In the genomic region with DNA sequence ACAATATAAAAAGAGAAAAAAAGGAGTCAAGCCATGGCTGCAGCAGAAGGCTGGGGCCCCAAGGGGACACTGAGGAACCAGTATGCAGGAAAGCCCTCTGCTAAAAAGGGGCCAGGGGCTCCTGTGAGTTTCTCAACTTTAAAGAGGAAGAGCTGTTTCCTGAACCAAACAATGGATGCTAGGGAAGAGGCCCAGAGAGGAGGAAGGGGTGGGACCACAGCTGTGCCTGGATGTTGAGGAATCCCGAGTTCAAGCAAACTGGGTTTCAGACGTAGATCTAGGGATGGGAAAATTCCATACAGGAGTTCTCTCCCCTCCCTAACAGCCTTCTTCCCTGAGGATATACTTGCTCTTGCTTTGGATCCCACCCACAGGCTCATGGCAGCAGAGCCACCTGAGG, we compare ENCODE assay signal across 11 mouse cellular contexts. TPM values are rescaled to one million over a fixed set of nuclear protein-coding genes. Genes with fewer than 3 reads are reported as not detected.
DNase-seq lines count a peak whose midpoint lies in the region; ATAC-seq lines count a peak whose summit lies in the region.
"Had no signal": no experiment of that assay in that cellular context is flagged by ENCODE, and none has a peak within 500 bp of the region (broad histone marks: within the 10 kb centered on the region; RNA-seq: fewer than 3 reads in every experiment).

No protein-coding gene starts in this region.

- H3K9me3 ChIP-seq in lung, embryonic 16.5 days (ENCODE audit: control insufficient read depth, low read length) = no peaks in the 10 kb centered on the region; the same call in 1 of the 2 replicates
- H3K9me3 ChIP-seq: megakaryocyte, embryonic 14.5 days had no signal

- H3K4me1 ChIP-seq in lung, embryonic 16.5 days (replicated peaks; ENCODE audit: control insufficient read depth, insufficient read depth, low read length) = peaks cover 2% of the 10 kb centered on the region; the same call in 1 of the 2 replicates

- H3K4me3 ChIP-seq in lung, embryonic 16.5 days (ENCODE audit: low read length) = no peak overlapping the region
- H3K4me3 ChIP-seq: erythroblast, embryonic 14.5 days; megakaryocyte, embryonic 14.5 days had no signal

- 41% methylated on average over 2 of the region's 2 CpGs for WGBS in lung, embryonic 16.5 days

- DNase-seq in adrenal gland, adult 2 months = peak; percentile 35
- DNase-seq in adrenal gland, postnatal 4 days (ENCODE audit: low spot score in 2 of 2) = no peak
- no peak for DNase-seq in lung, postnatal 14 days
- DNase-seq in heart, postnatal 4 days = peak; percentile 37
- DNase-seq in lung, postnatal 4 days = peak; percentile 38 to 59
- no peak for DNase-seq in adrenal gland, adult 18-20 months (ENCODE audit: low spot score in 2 of 2)
- no peak for DNase-seq in cerebellum, adult 8-10 months

- peaks cover 42% of the 10 kb centered on the region for H3K36me3 ChIP-seq in lung, embryonic 16.5 days (ENCODE audit: control insufficient read depth, insufficient read depth, low read length)

- peak overlapping the region; percentile 52 for H3K27ac ChIP-seq in lung, embryonic 16.5 days (ENCODE audit: low read length)

- no peak overlapping the region; the same call in 1 of the 2 replicates for H3K4me2 ChIP-seq in lung, embryonic 16.5 days (ENCODE audit: low read depth, low read length)

- ATAC-seq in lung, embryonic 16.5 days (ENCODE audit: low read depth) = peak; percentile 64
- ATAC-seq: hindbrain, embryonic 16.5 days had no signal

- H3K27me3 ChIP-seq in lung, embryonic 16.5 days (ENCODE audit: control insufficient read depth, insufficient read depth, low read depth, low read length) = no peaks in the 10 kb centered on the region
- H3K27me3 ChIP-seq: megakaryocyte, embryonic 14.5 days had no signal

- H3K9ac ChIP-seq in lung, embryonic 16.5 days (ENCODE audit: low read length) = no peak overlapping the region

RNA-seq across cellular contexts. Expression of a gene that starts 30.7 kb away (rescaled TPM):
- 1 to 10 TPM; 1.4 to 3.1 TPM for total RNA-seq in adrenal gland, adult 2 months (2021)
- polyA plus RNA-seq in adrenal gland, adult 2 months (2012; rRNA removed) = 1.1 and 1.6 TPM in 2 replicates
- total RNA-seq in adrenal gland, postnatal 4 days (2021) = 1 to 10 TPM; 1.6 to 2.4 TPM
- 0.15 and 0.23 TPM in 2 replicates for polyA plus RNA-seq in lung, embryonic 16.5 days (2015; fragmentation: Nextera tagmentation; extraction: Ambion mirVana)
- under 1 TPM in 1 of 2 experiments, not detected in 1; 0.17 TPM for total RNA-seq in heart, postnatal 4 days (2021)
- 1 to 10 TPM; 1.6 to 2.6 TPM for total RNA-seq in adrenal gland, adult 18-20 months (2021)
- polyA plus RNA-seq: erythroblast, embryonic 14.5 days had no signal

RNA-seq across cellular contexts. Expression of a gene that starts 31.5 kb away (rescaled TPM):
- total RNA-seq in adrenal gland, adult 2 months (2021) = 10 to 100 TPM; 38.8 to 41.0 TPM
- 84.1 and 106 TPM in 2 replicates for polyA plus RNA-seq in adrenal gland, adult 2 months (2012; rRNA removed)
- total RNA-seq in adrenal gland, postnatal 4 days (2021) = 10 to 100 TPM; 68.7 to 77.8 TPM
- polyA plus RNA-seq in lung, embryonic 16.5 days (2015; fragmentation: Nextera tagmentation; extraction: Ambion mirVana) = 54.0 and 55.1 TPM in 2 replicates
- total RNA-seq in heart, postnatal 4 days (2021) = 10 to 100 TPM; 36.5 to 41.4 TPM
- 10 to 100 TPM; 46.0 to 50.6 TPM for total RNA-seq in adrenal gland, adult 18-20 months (2021)

RNA-seq across cellular contexts. Expression of a gene that starts 43.9 kb away (rescaled TPM):
- 10 to 100 TPM; 13.9 to 23.6 TPM for total RNA-seq in adrenal gland, adult 2 months (2021)
- 19.7 and 22.2 TPM in 2 replicates for polyA plus RNA-seq in adrenal gland, adult 2 months (2012; rRNA removed)
- total RNA-seq in adrenal gland, postnatal 4 days (2021) = 10 to 100 TPM; 41.0 to 45.6 TPM
- 29.1 and 29.3 TPM in 2 replicates for polyA plus RNA-seq in lung, embryonic 16.5 days (2015; fragmentation: Nextera tagmentation; extraction: Ambion mirVana)
- total RNA-seq in heart, postnatal 4 days (2021) = 10 to 100 TPM; 42.6 to 44.4 TPM
- 10 to 100 TPM; 15.5 to 17.2 TPM for total RNA-seq in adrenal gland, adult 18-20 months (2021)

Comparison
In these comparisons a context has a peak if more than half of its experiments do, and no peak if none do; other contexts are left out.
1. DNase-seq: peak in adrenal gland, adult 2 months (single experiment), heart, postnatal 4 days (single experiment) and lung, postnatal 4 days (2 of 2); none in adrenal gland, postnatal 4 days (0 of 2), lung, postnatal 14 days (single experiment), adrenal gland, adult 18-20 months (0 of 2) and cerebellum, adult 8-10 months (single experiment).